ENCODE assay signal across 8 mouse cellular contexts in the genomic region with DNA sequence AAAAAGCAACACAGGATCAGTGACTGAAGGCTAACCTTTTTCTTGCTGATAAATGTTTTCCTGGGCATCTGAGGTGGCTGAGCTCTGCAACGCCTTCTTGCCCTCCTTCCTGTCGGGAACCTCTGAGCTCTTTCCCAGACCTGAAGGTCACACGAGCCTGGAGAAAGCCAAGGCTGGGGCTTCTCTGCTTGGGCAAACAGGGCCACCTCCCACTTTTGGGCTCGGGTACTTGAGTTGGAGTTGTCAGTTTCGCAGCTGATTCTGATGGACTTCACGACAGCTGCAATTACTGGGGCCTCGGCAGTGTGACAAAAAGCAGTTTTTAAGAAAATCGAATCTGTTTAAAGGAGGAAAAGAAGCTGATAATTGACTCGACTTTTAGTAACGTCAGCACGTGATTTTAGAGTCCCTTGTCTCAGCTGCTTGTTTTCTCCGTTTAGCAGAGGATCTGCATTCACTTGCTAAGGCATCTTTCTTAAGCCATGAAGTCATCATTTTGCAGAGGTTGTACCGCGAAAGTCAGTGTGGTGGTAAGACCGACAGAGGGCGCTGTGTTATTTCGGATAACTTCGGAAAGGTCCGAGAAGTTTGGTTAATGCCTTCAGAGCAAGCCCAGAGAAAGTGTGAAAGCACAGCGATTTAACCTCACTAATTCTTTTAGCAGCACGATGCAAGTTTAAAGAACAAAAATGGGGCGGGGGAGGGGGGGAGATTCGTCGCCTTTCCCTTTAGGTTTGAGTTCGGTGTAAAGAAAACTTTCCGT. TPM values are rescaled to one million over a fixed set of nuclear protein-coding genes. Genes with fewer than 3 reads are reported as not detected.
DNase-seq lines count a peak whose midpoint lies in the region; ATAC-seq and TF ChIP-seq lines count a peak whose summit lies in the region.

No protein-coding gene starts in this region.

- peak; percentile 57 for DNase-seq in c-Kit-positive CD71-positive TER-119-positive erythroid progenitor cells, embryonic 14.5 days (ENCODE audit: low spot score)
- peak; percentile 84 for DNase-seq in heart, postnatal 4 days
- peak; percentile 68 to 88 for DNase-seq in layer of hippocampus, adult 8-10 months (ENCODE audit: low spot score in 2 of 2)
- DNase-seq in lung, embryonic 14.5 days, result peak; percentile 98
- DNase-seq in ovary, adult 18-20 months (ENCODE audit: low spot score), result peak; percentile 38
- DNase-seq in thymus, postnatal 10 days (ENCODE audit: low spot score in 2 of 2), result peak; percentile 27 to 66

- WGBS in forebrain, embryonic 15.5 days, result 20% methylated on average over 26 of the region's 26 CpGs
- WGBS in lung, embryonic 14.5 days, result 16% methylated on average over 26 of the region's 26 CpGs

- TF ChIP-seq CTCF in E14TG2a.4 (conservative IDR thresholded peaks at IDR 0.05; ENCODE audit: low read length), result peak; percentile 79
- peak; percentile 89 for TF ChIP-seq CTCF in lung, embryonic 14.5 days (IDR thresholded peaks at IDR 0.05; ENCODE audit: low read depth)

- peak; percentile 78 for ATAC-seq in forebrain, embryonic 15.5 days (replicated peaks)
- peak; percentile 77 for ATAC-seq in lung, embryonic 14.5 days (ENCODE audit: insufficient read depth)

- H3K4me3 ChIP-seq in E14TG2a.4 (replicated peaks; ENCODE audit: low read length), result no peak overlapping the region
- no peak overlapping the region for H3K4me3 ChIP-seq in forebrain, embryonic 15.5 days
- H3K4me3 ChIP-seq in lung, embryonic 14.5 days (ENCODE audit: low read depth, low read length), result peak overlapping the region; percentile 23

- peaks cover 4% of the 10 kb centered on the region; the same call in 1 of the 2 replicates for H3K9me3 ChIP-seq in E14TG2a.4 (ENCODE audit: low read length)
- H3K9me3 ChIP-seq in forebrain, embryonic 15.5 days, result no peaks in the 10 kb centered on the region
- H3K9me3 ChIP-seq in lung, embryonic 14.5 days (ENCODE audit: low read depth, low read length), result no peaks in the 10 kb centered on the region

- H3K27me3 ChIP-seq in E14TG2a.4 (ENCODE audit: insufficient read depth, low read length), result peaks cover 23% of the 10 kb centered on the region
- H3K27me3 ChIP-seq in forebrain, embryonic 15.5 days, result 0 out of 2 replicates have a peak, but pooled peaks cover 3% of the 10 kb centered on the region
- H3K27me3 ChIP-seq in lung, embryonic 14.5 days (ENCODE audit: insufficient read depth, low read length), result no peaks in the 10 kb centered on the region

- peaks cover 18% of the 10 kb centered on the region for H3K4me1 ChIP-seq in E14TG2a.4 (replicated peaks; ENCODE audit: low read depth, low read length)
- H3K4me1 ChIP-seq in forebrain, embryonic 15.5 days, result no peaks in the 10 kb centered on the region; the same call in 1 of the 2 replicates
- no peaks in the 10 kb centered on the region for H3K4me1 ChIP-seq in lung, embryonic 14.5 days (ENCODE audit: insufficient read depth)

- peak overlapping the region; percentile 32 for H3K4me2 ChIP-seq in forebrain, embryonic 15.5 days (replicated peaks)
- peak overlapping the region; percentile 60 for H3K4me2 ChIP-seq in lung, embryonic 14.5 days

- no peaks in the 10 kb centered on the region for H3K36me3 ChIP-seq in E14TG2a.4 (ENCODE audit: insufficient read depth, low read length)
- no peaks in the 10 kb centered on the region for H3K36me3 ChIP-seq in forebrain, embryonic 15.5 days
- no peaks in the 10 kb centered on the region for H3K36me3 ChIP-seq in lung, embryonic 14.5 days (ENCODE audit: insufficient read depth)

- H3K27ac ChIP-seq in forebrain, embryonic 15.5 days (replicated peaks), result no peak overlapping the region
- no peak overlapping the region for H3K27ac ChIP-seq in lung, embryonic 14.5 days (ENCODE audit: low read depth)

- no peak overlapping the region for H3K9ac ChIP-seq in forebrain, embryonic 15.5 days (replicated peaks)
- H3K9ac ChIP-seq in lung, embryonic 14.5 days, result no peak overlapping the region; the same call in 1 of the 2 replicates

RNA-seq across cellular contexts. Expression of a gene that starts 49.5 kb away (rescaled TPM):
- 123 and 125 TPM in 2 replicates for polyA plus RNA-seq in forebrain, embryonic 15.5 days (2015; fragmentation: Nextera tagmentation; extraction: Ambion mirVana)
- 10 to 100 TPM; 61.8 to 61.9 TPM for total RNA-seq in heart, postnatal 4 days (2021)
- total RNA-seq in layer of hippocampus, adult 8-10 months (2022), result 10 to 100 TPM; 55.8 to 64.9 (median 60.1) TPM
- polyA plus RNA-seq in lung, embryonic 14.5 days (2014; fragmentation: Nextera tagmentation; extraction: Ambion mirVana), result 115 and 127 TPM in 2 replicates

Comparison
In these comparisons a context has a peak if more than half of its experiments do, and no peak if none do; other contexts are left out.
1. DNase-seq: peak in every context shown above with its lines; median percentile 98 in lung, embryonic 14.5 days; 84 in heart, postnatal 4 days; 78 in layer of hippocampus, adult 8-10 months; 57 in c-Kit-positive CD71-positive TER-119-positive erythroid progenitor cells, embryonic 14.5 days; 46 in thymus, postnatal 10 days; 38 in ovary, adult 18-20 months.